Mouse (Mus musculus) heart, postnatal 0 days (tissue): ENCODE data around the gene Zfp652.
A peak's percentile ranks its signal among the peaks of the same experiment; 100 is the strongest.

Source experiments
- CTCF ChIP-seq: IDR thresholded peaks from 2 replicates; pipeline ENCODE4 v1.5.1; 2016; ENCODE audit warnings: antibody characterized with exemption, control low read depth, low read depth
- EP300 ChIP-seq: IDR thresholded peaks from 2 replicates; pipeline ENCODE4 v1.6.1; 2016; ENCODE audit warnings: antibody characterized with exemption, low read depth

- TF ChIP-seq CTCF (no peak), EP300 (peak; percentile 10; the same call in 1 of the 2 replicates)
These were observed 147.0 kb downstream of the Zfp652 start for GRCm38 (mm10) chr11:95859468-95859855.
